In genomic region chr1:92082837-92083541, GRCm38 (mm10) we compare ENCODE assay signal across 9 mouse cellular contexts.
DNase-seq lines count a peak whose midpoint lies in the region; ATAC-seq and TF ChIP-seq lines count a peak whose summit lies in the region.
"Had no signal": no experiment of that assay in that cellular context is flagged by ENCODE, and none has a peak within 500 bp of the region (broad histone marks: within the 10 kb centered on the region; RNA-seq: fewer than 3 reads in every experiment).

No protein-coding gene starts in this region.

- no peaks in the 10 kb centered on the region for H3K27me3 ChIP-seq in heart, embryonic 11.5 days (ENCODE audit: control insufficient read depth, insufficient read depth, low read length)
- no peaks in the 10 kb centered on the region for H3K27me3 ChIP-seq in MEL (ENCODE audit: control insufficient read depth in 1 of 2, insufficient read depth in 2 of 2, low read length in 2 of 2)
- H3K27me3 ChIP-seq in heart, postnatal 0 days (ENCODE audit: control insufficient read depth, insufficient read depth, low read length): no peaks in the 10 kb centered on the region

- peak in 1 of 2 experiments; percentile 3; a peak in 1 of 4 replicates for TF ChIP-seq EP300 in MEL (IDR thresholded peaks at IDR 0.05; ENCODE audit: low read depth in 1 of 2, low read length in 2 of 2)
- no peak for TF ChIP-seq EP300 in heart, postnatal 0 days (IDR thresholded peaks at IDR 0.05; ENCODE audit: low read depth)

- no peaks in the 10 kb centered on the region for H3K36me3 ChIP-seq in heart, embryonic 11.5 days (ENCODE audit: control insufficient read depth, insufficient read depth, low read length)
- peaks cover 0 to 29% of the 10 kb centered on the region in 2 experiments; a peak in 2 of 4 replicates for H3K36me3 ChIP-seq in MEL (ENCODE audit: control insufficient read depth in 1 of 2, insufficient read depth in 2 of 2, low read length in 2 of 2)
- H3K36me3 ChIP-seq in heart, postnatal 0 days (replicated peaks; ENCODE audit: control insufficient read depth, insufficient read depth, low read length): no peaks in the 10 kb centered on the region

- peak overlapping the region; percentile 62 for H3K27ac ChIP-seq in heart, embryonic 11.5 days (ENCODE audit: low read depth, low read length)
- H3K27ac ChIP-seq in MEL (ENCODE audit: control insufficient read depth, low read depth, low read length): no peak overlapping the region
- peak overlapping the region; percentile 73 for H3K27ac ChIP-seq in heart, postnatal 0 days (ENCODE audit: low read depth)
- H3K27ac ChIP-seq: left cerebral cortex, adult 2 months had no signal

- ATAC-seq in heart, embryonic 11.5 days (replicated peaks; ENCODE audit: insufficient number of reproducible peaks, low FRiP score, low TSS enrichment): no peak
- ATAC-seq in heart, postnatal 0 days (ENCODE audit: insufficient read depth, low read depth): no peak
- peak; percentile 57 for ATAC-seq in monocyte, adult 5-6 weeks (replicated peaks; ENCODE audit: insufficient number of reproducible peaks, low FRiP score, low TSS enrichment, poor library complexity, severe bottlenecking)

- H3K79me2 ChIP-seq in MEL (ENCODE audit: control insufficient read depth, insufficient read depth, low read length, poor library complexity): no peaks in the 10 kb centered on the region; the same call in 1 of the 2 replicates

- DNase-seq in heart, postnatal 36 days: no peak
- DNase-seq in MEL (ENCODE audit: low read depth, low spot score): peak; percentile 64
- no peak for DNase-seq in heart, postnatal 0 days (ENCODE audit: low spot score)
- no peak for DNase-seq in left cerebral cortex, adult 11 months (ENCODE audit: low spot score)
- no peak for DNase-seq in cerebellum, adult 9-11 months
- DNase-seq in urinary bladder, adult 2 months (ENCODE audit: low spot score): no peak

- no peak overlapping the region for H3K4me2 ChIP-seq in heart, embryonic 11.5 days
- no peak overlapping the region for H3K4me2 ChIP-seq in heart, postnatal 0 days (ENCODE audit: low read depth, low read length)

- H3K4me3 ChIP-seq in heart, embryonic 11.5 days (ENCODE audit: low read depth, low read length): no peak overlapping the region
- no peak overlapping the region for H3K4me3 ChIP-seq in MEL (ENCODE audit: control insufficient read depth in 1 of 2, insufficient read depth in 1 of 2, low read depth in 2 of 2, low read length in 2 of 2)
- H3K4me3 ChIP-seq in heart, postnatal 0 days (ENCODE audit: low read depth, low read length): no peak overlapping the region
- H3K4me3 ChIP-seq: left cerebral cortex, adult 2 months had no signal

- TF ChIP-seq CTCF in MEL (IDR thresholded peaks at IDR 0.05 in 2 of 3, conservative IDR thresholded peaks at IDR 0.05 in 1 of 3; ENCODE audit: control insufficient read depth in 1 of 3, insufficient read depth in 1 of 3, low read depth in 2 of 3, low read length in 3 of 3, poor library complexity in 1 of 3, severe bottlenecking in 1 of 3): no peak
- no peak for TF ChIP-seq CTCF in heart, postnatal 0 days (IDR thresholded peaks at IDR 0.05; ENCODE audit: low read depth)

- no peak for TF ChIP-seq POLR2A in MEL (IDR thresholded peaks at IDR 0.05; ENCODE audit: control insufficient read depth in 1 of 2, insufficient read depth in 1 of 2, low read depth in 1 of 2, low read length in 2 of 2, poor library complexity in 1 of 2)

- intact Hi-C loops in heart, postnatal 36 days (cut with DNase I): no loop called here

- WGBS in heart, embryonic 11.5 days (ENCODE audit: insufficient replicate concordance): 50% methylated on average over 6 of the region's 6 CpGs
- WGBS in heart, postnatal 0 days: 41% methylated on average over 6 of the region's 6 CpGs

- 0 out of 2 replicates have a peak overlapping the region, but pooled peaks have one; percentile 16 for H3K9ac ChIP-seq in heart, embryonic 11.5 days (ENCODE audit: low read depth, low read length)
- H3K9ac ChIP-seq in MEL (ENCODE audit: control insufficient read depth, low read depth, low read length, poor library complexity, severe bottlenecking): no peak overlapping the region
- no peak overlapping the region for H3K9ac ChIP-seq in heart, postnatal 0 days (replicated peaks; ENCODE audit: low read depth, low read length)

- H3K9me3 ChIP-seq in heart, embryonic 11.5 days (replicated peaks; ENCODE audit: control insufficient read depth, low read length): no peaks in the 10 kb centered on the region
- no peaks in the 10 kb centered on the region for H3K9me3 ChIP-seq in MEL (replicated peaks; ENCODE audit: insufficient read depth, low read length)
- H3K9me3 ChIP-seq in heart, postnatal 0 days (replicated peaks; ENCODE audit: control insufficient read depth, low read length): no peaks in the 10 kb centered on the region

- TF ChIP-seq RAD21 in MEL (IDR thresholded peaks at IDR 0.05; ENCODE audit: low read depth, low read length): no peak

- peaks cover 53% of the 10 kb centered on the region for H3K4me1 ChIP-seq in heart, embryonic 11.5 days (ENCODE audit: control insufficient read depth, insufficient read depth, low read length)
- peaks cover 11 to 23% of the 10 kb centered on the region in 2 experiments for H3K4me1 ChIP-seq in MEL (ENCODE audit: control insufficient read depth in 1 of 2, insufficient read depth in 2 of 2, low read length in 2 of 2)
- peaks cover 54% of the 10 kb centered on the region for H3K4me1 ChIP-seq in heart, postnatal 0 days (ENCODE audit: control insufficient read depth, insufficient read depth)

TF ChIP-seq in MEL, 35 proteins besides CTCF, POLR2A, EP300 and RAD21:
- TF ChIP-seq TBP (IDR thresholded peaks at IDR 0.05; ENCODE audit: low read depth, low read length) (0 out of 2 replicates have a peak, but pooled peaks have one; percentile 26), ETS1 (IDR thresholded peaks at IDR 0.05; ENCODE audit: low read depth, low read length) (no peak), ZNF384 (IDR thresholded peaks at IDR 0.05; ENCODE audit: low read depth, low read length) (peak; percentile 79)
TF ChIP-seq in MEL: peak in this region for 2.
